Comparison of ENCODE assay signal across 9 mouse cellular contexts in genomic region chr7:79520222-79520710, GRCm38 (mm10). TPM values are rescaled to one million over a fixed set of nuclear protein-coding genes. Genes with fewer than 3 reads are reported as not detected.
A peak's percentile ranks its signal among the peaks of the same experiment; 100 is the strongest.
DNase-seq lines count a peak whose midpoint lies in the region; ATAC-seq and TF ChIP-seq lines count a peak whose summit lies in the region.
"Had no signal": no experiment of that assay in that cellular context is flagged by ENCODE, and none has a peak within 500 bp of the region (broad histone marks: within the 10 kb centered on the region; RNA-seq: fewer than 3 reads in every experiment).

No protein-coding gene starts in this region.

- H3K9me3 ChIP-seq in heart, embryonic 11.5 days (replicated peaks; ENCODE audit: control insufficient read depth, low read length): no peaks in the 10 kb centered on the region
- H3K9me3 ChIP-seq: limb, embryonic 13.5 days had no signal

- H3K4me1 ChIP-seq in heart, embryonic 11.5 days (ENCODE audit: control insufficient read depth, insufficient read depth, low read length): peaks cover 18% of the 10 kb centered on the region

- H3K27ac ChIP-seq in heart, embryonic 11.5 days (ENCODE audit: low read depth, low read length): no peak overlapping the region
- H3K27ac ChIP-seq in layer of hippocampus, adult 2 months: peak overlapping the region; percentile 97
- H3K27ac ChIP-seq: limb, embryonic 13.5 days had no signal

- no peak overlapping the region; the same call in 1 of the 2 replicates for H3K4me2 ChIP-seq in heart, embryonic 11.5 days
- H3K4me2 ChIP-seq: limb, embryonic 13.5 days had no signal

- H3K4me3 ChIP-seq in heart, embryonic 11.5 days (ENCODE audit: low read depth, low read length): no peak overlapping the region
- H3K4me3 ChIP-seq in layer of hippocampus, adult 2 months: no peak overlapping the region
- H3K4me3 ChIP-seq: limb, embryonic 13.5 days had no signal

- TF ChIP-seq CTCF in layer of hippocampus, adult 2 months (conservative IDR thresholded peaks at IDR 0.05): no peak

- peaks cover 67% of the 10 kb centered on the region for H3K27me3 ChIP-seq in heart, embryonic 11.5 days (ENCODE audit: control insufficient read depth, insufficient read depth, low read length)

- 18% methylated on average over 2 of the region's 2 CpGs for WGBS in heart, embryonic 11.5 days (ENCODE audit: insufficient replicate concordance)

- H3K9ac ChIP-seq in heart, embryonic 11.5 days (ENCODE audit: low read depth, low read length): no peak overlapping the region
- H3K9ac ChIP-seq: limb, embryonic 13.5 days had no signal

- DNase-seq in adrenal gland, adult (ENCODE audit: inconsistent age in 2 of 2, low spot score in 1 of 2): peak; percentile 45 to 76
- no peak for DNase-seq in adrenal gland, postnatal 4 days (ENCODE audit: low spot score in 2 of 2)
- DNase-seq in ovary, adult 18-20 months (ENCODE audit: low spot score): peak; percentile 38
- DNase-seq in ovary, postnatal 10 days (ENCODE audit: low spot score): no peak
- peak; percentile 72 to 73 for DNase-seq in layer of hippocampus, adult 2 months (ENCODE audit: low spot score in 2 of 2)
- DNase-seq in ovary, postnatal 36 days (ENCODE audit: low spot score): peak; percentile 47
- DNase-seq in spleen, postnatal 14 days (ENCODE audit: low spot score in 2 of 2): no peak

- no peaks in the 10 kb centered on the region for H3K36me3 ChIP-seq in heart, embryonic 11.5 days (ENCODE audit: control insufficient read depth, insufficient read depth, low read length)
- H3K36me3 ChIP-seq: limb, embryonic 13.5 days had no signal

- ATAC-seq in heart, embryonic 11.5 days (replicated peaks; ENCODE audit: insufficient number of reproducible peaks, low FRiP score, low TSS enrichment): peak; percentile 72

RNA-seq across cellular contexts. Expression of gene Polg, which starts 54.1 kb away (rescaled TPM):
- total RNA-seq in adrenal gland, postnatal 4 days (2021): 10 to 100 TPM; 87.2 to 93.7 TPM
- 23.9 and 28.1 TPM in 2 replicates for polyA plus RNA-seq in heart, embryonic 11.5 days (2014; fragmentation: Nextera tagmentation; extraction: Ambion mirVana)
- total RNA-seq in layer of hippocampus, adult 2 months (2021): 100 to 1,000 TPM in 1 of 2 experiments, 10 to 100 TPM in 1; 76.5 to 101 TPM

Comparison
In these comparisons a context has a peak if more than half of its experiments do, and no peak if none do; other contexts are left out.
1. DNase-seq: peak in adrenal gland, adult (2 of 2), ovary, adult 18-20 months (single experiment), layer of hippocampus, adult 2 months (2 of 2) and ovary, postnatal 36 days (single experiment); none in adrenal gland, postnatal 4 days (0 of 2), ovary, postnatal 10 days (single experiment) and spleen, postnatal 14 days (0 of 2).